Mouse (Mus musculus): ENCODE results near the gene Hk3.

- TF ChIP-seq CTCF (IDR thresholded peaks at IDR 0.05): no peak
- TF ChIP-seq EP300 (IDR thresholded peaks at IDR 0.05; ENCODE audit: insufficient read depth, low read depth, low read length): no peak
- TF ChIP-seq POLR2A (IDR thresholded peaks at IDR 0.05; ENCODE audit: insufficient read depth, low read depth, low read length): no peak
Observed at GRCm38 (mm10) chr13:55005691-55006414, 15.3 kb downstream of the Hk3 start.
